Mouse (Mus musculus): ENCODE results near the gene Akap14.

Gene Akap14

GRCm38 (mm10) chrX:37103826-37104225 is 64.8 kb downstream of the Akap14 start:
- no peak for DNase-seq (ENCODE audit: low read depth, low spot score)
